Mouse (Mus musculus) thymus, adult 2 months (tissue): ENCODE data around the gene Nutf2-ps1.

Experiments used
- CTCF ChIP-seq: fragments of 200-500 bp; IDR thresholded peaks from 2 replicates; pipeline ENCODE4 v1.5.1; 2012; ENCODE audit warnings: mild to moderate bottlenecking, control low read depth, low read length, moderate library complexity, borderline replicate concordance; ENCODE audit not compliant: control insufficient read depth, poor library complexity, insufficient read depth; ENCODE audit errors: extremely low read depth
- POLR2A ChIP-seq: fragments of 200-500 bp; IDR thresholded peaks from 2 replicates; pipeline ENCODE4 v1.6.1; 2012; ENCODE audit warnings: mild to moderate bottlenecking, low read length, control low read depth, moderate library complexity; ENCODE audit not compliant: control insufficient read depth, poor library complexity, insufficient read depth; ENCODE audit errors: extremely low read depth

DNA sequence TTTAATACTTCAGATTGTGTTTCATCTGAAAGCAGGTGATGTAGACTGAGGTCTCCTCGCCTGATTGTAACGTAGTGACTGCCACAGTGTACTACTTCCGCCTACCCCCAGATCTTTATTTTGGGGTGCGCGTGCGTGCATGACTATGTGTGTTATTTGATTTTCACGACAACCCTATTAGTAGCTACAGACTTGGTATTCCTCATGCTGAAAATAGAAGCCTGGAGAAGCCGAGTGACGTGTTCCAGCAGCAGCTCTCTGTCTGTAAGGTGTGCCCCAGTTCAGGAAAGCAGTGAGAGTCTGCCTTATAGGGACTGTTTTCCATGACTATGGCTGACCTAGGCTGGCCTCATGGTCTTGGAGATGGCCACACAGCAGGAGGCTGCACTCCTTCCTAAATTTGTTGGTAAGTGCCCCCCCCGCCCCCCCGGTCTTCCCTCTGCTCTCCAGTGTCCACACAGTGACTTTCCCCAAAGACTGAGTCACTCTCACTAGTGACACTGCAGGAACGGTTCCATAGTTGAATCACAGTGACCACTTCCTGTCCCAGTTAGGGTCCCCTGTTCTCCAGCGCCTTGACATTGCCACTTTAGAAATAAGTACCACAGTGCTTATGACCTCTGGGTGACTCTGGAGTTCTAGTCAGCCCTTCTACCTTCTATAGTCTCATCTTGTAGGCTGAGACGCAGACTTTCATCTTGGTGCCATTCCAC, 23.1 kb downstream of the Nutf2-ps1 start:
- TF ChIP-seq CTCF (no peak), POLR2A (no peak)
